Mouse (Mus musculus) C3H10T1/2 (cell line): ENCODE measurements around the gene Poc1b. TPM values are rescaled to one million over a fixed set of nuclear protein-coding genes. Genes with fewer than 3 reads are reported as not detected.

Experiments used
- polyA plus RNA-seq, 2 experiments: library from polyadenylated mRNA; unstranded; fragments of >200 nt; fragmentation: generic; extraction: Trizol; gene quantifications; one replicate each; pipeline ENCODE4 v1.2.1; 2012; ENCODE audit warnings: missing spikeins in 2 of 2

The Poc1b gene
- polyA plus RNA-seq, result 1 to 10 TPM; 2.8 to 8.8 TPM

DNA sequence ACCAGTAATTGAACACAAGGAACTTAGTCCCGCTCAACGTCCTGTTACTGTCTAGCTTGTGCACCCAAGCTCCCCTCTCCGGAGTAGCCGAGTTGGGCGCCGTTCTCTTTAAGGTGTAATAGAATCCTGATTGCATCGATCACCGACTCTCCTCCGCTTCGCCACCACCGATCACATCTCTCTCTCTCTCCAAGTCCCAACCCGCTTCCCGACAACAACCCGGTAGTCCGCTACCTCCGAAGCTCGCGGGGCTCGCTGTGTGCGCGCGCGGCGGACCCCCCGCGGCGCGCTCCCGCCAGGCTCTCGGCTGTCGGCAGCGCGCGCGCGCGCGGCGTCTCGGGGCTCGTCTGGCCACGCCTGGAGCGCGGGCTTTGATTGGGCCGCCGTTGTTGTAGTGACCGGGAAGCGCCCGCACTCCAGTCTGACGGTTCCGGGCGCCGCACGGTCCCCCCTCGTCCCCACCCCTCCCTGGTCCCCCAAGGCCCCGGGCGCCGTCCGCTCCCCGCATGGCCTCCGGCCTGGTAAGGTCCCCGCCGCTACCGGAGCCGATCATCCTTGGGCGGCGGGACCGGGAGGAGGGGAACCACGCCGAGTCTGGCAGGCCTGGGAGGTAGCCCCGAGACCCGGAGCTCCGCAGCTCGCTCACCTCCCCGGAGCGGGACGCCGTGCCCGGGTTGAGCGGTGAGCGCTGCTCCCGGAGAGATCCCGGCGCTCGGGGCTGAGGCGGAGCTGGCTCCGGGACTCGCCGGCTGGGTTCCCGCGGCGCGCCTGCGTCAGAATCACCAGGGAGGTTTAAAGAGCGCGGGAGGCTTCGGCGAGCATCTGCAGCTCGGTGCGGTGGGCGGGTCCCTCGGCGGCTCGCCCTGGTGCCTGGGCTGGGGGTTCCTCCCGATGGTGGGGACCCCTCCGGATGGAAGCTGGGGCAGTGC is at the start of gene Poc1b:
Gene Poc1b, plus strand, starts transcription at position 334 of the 929 bp plus-strand sequence.

DNA sequence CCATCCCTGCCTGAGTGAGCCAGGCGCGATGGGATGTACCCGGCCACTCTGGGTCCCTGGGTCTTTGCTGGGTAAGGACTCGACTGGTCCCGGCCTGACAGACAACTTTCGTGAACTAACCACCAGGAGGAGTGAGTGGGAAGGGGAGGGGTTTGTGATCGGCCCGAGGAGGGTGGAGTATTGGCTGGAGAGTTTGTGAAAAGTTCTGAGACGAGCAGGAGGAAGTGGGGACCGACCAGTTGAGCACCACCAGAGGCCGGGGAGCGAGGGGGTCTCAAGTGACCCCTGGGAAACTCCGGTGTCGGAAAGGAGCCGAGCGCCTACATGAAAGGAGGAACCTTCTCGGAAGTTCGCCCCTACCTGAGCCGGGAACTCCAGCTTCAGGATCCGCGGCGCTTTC is 1.1 kb downstream of the Poc1b start, which contains the start of gene Galnt4:
Gene Galnt4, plus strand, starts transcription at position 196 of the 400 bp plus-strand sequence.

DNA sequence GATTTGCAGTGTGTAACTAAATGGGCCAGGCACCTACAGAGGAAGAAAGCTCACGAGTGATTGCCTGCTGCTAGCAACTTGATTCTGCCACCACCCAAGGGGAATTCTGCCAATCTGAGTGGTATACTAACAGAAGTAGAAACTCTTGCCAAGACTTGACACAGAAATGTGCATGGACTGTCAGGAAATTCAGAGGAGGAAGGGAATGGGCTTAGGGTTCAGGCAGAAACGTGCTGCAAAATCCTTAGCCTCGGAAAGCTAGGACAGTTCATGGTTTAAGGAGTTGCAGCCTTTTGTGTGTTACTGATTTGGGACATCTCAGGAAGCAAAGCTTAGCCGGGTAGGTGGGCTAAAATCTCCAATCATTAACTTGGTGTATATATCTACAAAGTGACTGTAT is 19.4 kb downstream of the Poc1b start, which contains the start of gene Phxr2:
Gene Phxr2, minus strand, starts transcription at position 101 of the 400 bp plus-strand sequence.

Other genes with a start within 250 kb of the Poc1b start
- gene Atp2b1, start 192.6 kb upstream of the Poc1b start, polyA plus RNA-seq, result 1 to 10 TPM; 4.8 to 8.0 TPM
- gene Galnt4, start 1.1 kb downstream of the Poc1b start, polyA plus RNA-seq, result 1 to 10 TPM in 1 of 2 experiments, under 1 TPM in 1; 0.32 to 5.5 TPM
- not detected for gene Phxr2, start 19.3 kb downstream of the Poc1b start, polyA plus RNA-seq
- 1 to 10 TPM; 4.7 to 4.8 TPM for gene Dusp6, start 156.2 kb downstream of the Poc1b start, polyA plus RNA-seq